Mouse (Mus musculus): ENCODE measurements around the gene Tsnaxip1.

Gene Tsnaxip1

GRCm38 (mm10) chr8:105826861-105827848 is at the start of gene Tsnaxip1, which contains the start of gene Ranbp10:
Gene Tsnaxip1, plus strand, starts transcription at chr8:105827731.
Gene Ranbp10, minus strand, starts transcription at chr8:105827350.
- DNase-seq (ENCODE audit: low spot score in 2 of 2): peak; percentile 94 to 97

- no peak for DNase-seq (ENCODE audit: low spot score in 2 of 2)
These were observed 49.7 kb upstream of the Tsnaxip1 start for GRCm38 (mm10) chr8:105777833-105778232.

GRCm38 (mm10) chr8:105780298-105780697 is 47.2 kb upstream of the Tsnaxip1 start:
- no peak for DNase-seq (ENCODE audit: low spot score in 2 of 2)

GRCm38 (mm10) chr8:105788241-105788640 is 39.3 kb upstream of the Tsnaxip1 start:
- DNase-seq (ENCODE audit: low spot score in 2 of 2): peak; percentile 60 to 76

GRCm38 (mm10) chr8:105788927-105789326 is 38.6 kb upstream of the Tsnaxip1 start:
- DNase-seq (ENCODE audit: low spot score in 2 of 2): peak; percentile 40 to 46

GRCm38 (mm10) chr8:105789626-105790025 is 37.9 kb upstream of the Tsnaxip1 start:
- no peak for DNase-seq (ENCODE audit: low spot score in 2 of 2)

GRCm38 (mm10) chr8:105793331-105793730 is 34.2 kb upstream of the Tsnaxip1 start:
- no peak for DNase-seq (ENCODE audit: low spot score in 2 of 2)

- no peak for DNase-seq (ENCODE audit: low spot score in 2 of 2)
These were observed 33.4 kb upstream of the Tsnaxip1 start for GRCm38 (mm10) chr8:105794009-105794598.

- DNase-seq (ENCODE audit: low spot score in 2 of 2): no peak
These were observed 31.7 kb upstream of the Tsnaxip1 start for GRCm38 (mm10) chr8:105795785-105796184.

GRCm38 (mm10) chr8:105798408-105798807 is 29.1 kb upstream of the Tsnaxip1 start:
- DNase-seq (ENCODE audit: low spot score in 2 of 2): no peak

GRCm38 (mm10) chr8:105799091-105799812 is 28.3 kb upstream of the Tsnaxip1 start:
- DNase-seq (ENCODE audit: low spot score in 2 of 2): no peak

- no peak for DNase-seq (ENCODE audit: low spot score in 2 of 2)
These were observed 26.2 kb upstream of the Tsnaxip1 start for GRCm38 (mm10) chr8:105801153-105801904.

- DNase-seq (ENCODE audit: low spot score in 2 of 2): no peak
These were observed 22.7 kb upstream of the Tsnaxip1 start for GRCm38 (mm10) chr8:105804797-105805196.

GRCm38 (mm10) chr8:105805346-105805745 is 22.2 kb upstream of the Tsnaxip1 start:
- DNase-seq (ENCODE audit: low spot score in 2 of 2): no peak

GRCm38 (mm10) chr8:105805964-105806363 is 21.6 kb upstream of the Tsnaxip1 start:
- DNase-seq (ENCODE audit: low spot score in 2 of 2): no peak

- DNase-seq (ENCODE audit: low spot score in 2 of 2): no peak
These were observed 19.8 kb upstream of the Tsnaxip1 start for GRCm38 (mm10) chr8:105807766-105808165.

GRCm38 (mm10) chr8:105808480-105808879 is 19.1 kb upstream of the Tsnaxip1 start:
- DNase-seq (ENCODE audit: low spot score in 2 of 2): no peak

- DNase-seq (ENCODE audit: low spot score in 2 of 2): no peak
These were observed 17.2 kb upstream of the Tsnaxip1 start for GRCm38 (mm10) chr8:105810245-105810786.

- DNase-seq (ENCODE audit: low spot score in 2 of 2): no peak
These were observed 16.5 kb upstream of the Tsnaxip1 start for GRCm38 (mm10) chr8:105811061-105811460.

GRCm38 (mm10) chr8:105811543-105811942 is 16.0 kb upstream of the Tsnaxip1 start:
- DNase-seq (ENCODE audit: low spot score in 2 of 2): no peak

GRCm38 (mm10) chr8:105812511-105812910 is 15.0 kb upstream of the Tsnaxip1 start:
- DNase-seq (ENCODE audit: low spot score in 2 of 2): no peak

Measured in thymus, postnatal 10 days (tissue).